Mouse (Mus musculus) brain, embryonic 14.5 days (tissue): ENCODE measurements around the gene Bmpr1b.

Source experiments
- CTCF ChIP-seq: fragments of 200-500 bp; IDR thresholded peaks from 2 replicates; pipeline ENCODE4 v1.5.1; 2012; ENCODE audit warnings: inconsistent platforms, mild to moderate bottlenecking, moderate library complexity, borderline replicate concordance; ENCODE audit not compliant: insufficient read depth, insufficient read length; ENCODE audit errors: extremely low read depth
- POLR2A ChIP-seq: fragments of 200-500 bp; IDR thresholded peaks from 2 replicates; pipeline ENCODE4 v1.6.1; 2012; ENCODE audit warnings: mild to moderate bottlenecking, inconsistent platforms, borderline replicate concordance; ENCODE audit not compliant: poor library complexity, insufficient read depth, insufficient read length, severe bottlenecking; ENCODE audit errors: extremely low read depth

DNA sequence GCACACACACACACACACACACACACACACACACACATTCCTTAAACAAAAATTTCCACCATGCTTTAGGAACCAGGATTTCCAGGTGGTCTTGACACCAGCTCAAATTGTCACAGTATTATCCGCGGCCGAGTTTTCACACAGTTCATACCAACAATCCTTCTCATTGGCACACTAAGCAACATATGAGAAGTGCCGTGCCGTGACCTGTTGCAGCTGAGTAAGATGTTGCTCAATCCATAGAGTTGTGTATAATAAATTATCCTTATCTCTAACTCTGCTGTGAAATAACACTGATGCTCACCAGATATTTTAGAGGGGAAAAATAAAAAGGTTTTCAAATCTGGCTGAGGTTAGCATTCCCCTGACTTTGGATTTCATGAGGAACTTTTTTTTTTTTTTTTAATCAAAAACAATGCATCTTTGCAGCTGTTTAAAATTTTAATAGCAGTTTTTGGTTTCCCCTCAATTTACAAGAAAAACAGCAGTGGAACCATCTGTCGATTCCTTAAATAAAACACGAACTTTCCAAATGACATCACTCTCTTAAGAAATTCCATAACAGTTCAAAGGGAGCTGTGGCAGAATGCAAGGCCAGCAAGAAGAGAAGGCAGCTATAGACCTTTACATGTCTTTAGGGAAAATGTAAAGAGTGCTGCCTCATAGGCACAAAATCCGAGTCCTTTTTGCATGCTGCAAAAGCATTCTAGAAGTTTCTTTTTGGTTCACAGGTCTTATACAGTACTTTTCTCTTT, 378.0 kb downstream of the Bmpr1b start:
- TF ChIP-seq POLR2A (no peak), CTCF (no peak)
